In genomic region chr9:65535191-65535722, GRCm38 (mm10) we compare ENCODE assay signal across 10 mouse cellular contexts. TPM values are rescaled to one million over a fixed set of nuclear protein-coding genes. Genes with fewer than 3 reads are reported as not detected.
DNase-seq lines count a peak whose midpoint lies in the region; ATAC-seq lines count a peak whose summit lies in the region.
"Had no signal": no experiment of that assay in that cellular context is flagged by ENCODE, and none has a peak within 500 bp of the region (broad histone marks: within the 10 kb centered on the region; RNA-seq: fewer than 3 reads in every experiment).

No protein-coding gene starts in this region.

- no peaks in the 10 kb centered on the region for H3K9me3 ChIP-seq in liver, embryonic 12.5 days (replicated peaks)
- H3K9me3 ChIP-seq in liver, embryonic 13.5 days (replicated peaks) = no peaks in the 10 kb centered on the region
- H3K9me3 ChIP-seq: embryonic facial prominence, embryonic 13.5 days had no signal

- peaks cover 56% of the 10 kb centered on the region for H3K4me1 ChIP-seq in liver, embryonic 12.5 days
- H3K4me1 ChIP-seq in liver, embryonic 13.5 days (replicated peaks) = peaks cover 73% of the 10 kb centered on the region
- H3K4me1 ChIP-seq: embryonic facial prominence, embryonic 13.5 days had no signal

- no peak overlapping the region for H3K4me2 ChIP-seq in liver, embryonic 12.5 days
- no peak overlapping the region for H3K4me2 ChIP-seq in liver, embryonic 13.5 days
- H3K4me2 ChIP-seq: embryonic facial prominence, embryonic 13.5 days had no signal

- WGBS in liver, embryonic 12.5 days (ENCODE audit: insufficient replicate concordance) = 40% methylated on average over 3 of the region's 3 CpGs
- WGBS in liver, embryonic 13.5 days (ENCODE audit: insufficient replicate concordance) = 30% methylated on average over 3 of the region's 3 CpGs

- 0 out of 2 replicates have a peak, but pooled peaks have one; percentile 13 for ATAC-seq in liver, embryonic 12.5 days
- no peak; the same call in 1 of the 2 replicates for ATAC-seq in liver, embryonic 13.5 days (ENCODE audit: low read depth)
- peak; percentile 89 for ATAC-seq in neutrophil, adult 5-6 weeks (ENCODE audit: extremely low read depth, insufficient number of reproducible peaks, low FRiP score, poor library complexity, severe bottlenecking)

- no peak for DNase-seq in liver
- DNase-seq in liver, embryonic 13.5 days = no peak
- DNase-seq in left cerebral cortex, adult 11 months (ENCODE audit: low spot score) = no peak
- DNase-seq in adrenal gland, adult 8-10 months = no peak
- no peak for DNase-seq in cerebellum, adult 11-12 months
- no peak for DNase-seq in frontal cortex, postnatal 36 days (ENCODE audit: low spot score in 2 of 2)
- DNase-seq: kidney, adult 18-20 months had no signal

- H3K4me3 ChIP-seq in liver, embryonic 12.5 days = no peak overlapping the region
- H3K4me3 ChIP-seq in liver, embryonic 13.5 days (replicated peaks) = no peak overlapping the region
- H3K4me3 ChIP-seq: embryonic facial prominence, embryonic 13.5 days had no signal

- H3K36me3 ChIP-seq in liver, embryonic 12.5 days = no peaks in the 10 kb centered on the region
- no peaks in the 10 kb centered on the region for H3K36me3 ChIP-seq in liver, embryonic 13.5 days
- H3K36me3 ChIP-seq: embryonic facial prominence, embryonic 13.5 days had no signal

- peak overlapping the region; percentile 46 for H3K27ac ChIP-seq in liver, embryonic 12.5 days
- peak overlapping the region; percentile 22 for H3K27ac ChIP-seq in liver, embryonic 13.5 days
- H3K27ac ChIP-seq: embryonic facial prominence, embryonic 13.5 days had no signal

- 0 out of 2 replicates have a peak overlapping the region, but pooled peaks have one; percentile 9 for H3K9ac ChIP-seq in liver, embryonic 12.5 days
- peak overlapping the region; percentile 22; the same call in 1 of the 2 replicates for H3K9ac ChIP-seq in liver, embryonic 13.5 days
- H3K9ac ChIP-seq: embryonic facial prominence, embryonic 13.5 days had no signal

- no peaks in the 10 kb centered on the region for H3K27me3 ChIP-seq in liver, embryonic 12.5 days (replicated peaks)
- no peaks in the 10 kb centered on the region for H3K27me3 ChIP-seq in liver, embryonic 13.5 days
- H3K27me3 ChIP-seq: embryonic facial prominence, embryonic 13.5 days had no signal

RNA-seq across cellular contexts. Expression of gene Ankdd1a, which starts 15.3 kb away (rescaled TPM):
- not detected in 2 replicates for polyA plus RNA-seq in liver, embryonic 12.5 days (2016; fragmentation: Nextera tagmentation; extraction: Ambion mirVana)
- not detected in 2 replicates for polyA plus RNA-seq in liver, embryonic 13.5 days (2015; fragmentation: Nextera tagmentation; extraction: Ambion mirVana)
- total RNA-seq in neutrophil, adult 5-6 weeks (2017) = 0.93 TPM in 1 of 2 replicates, not detected in the other
- total RNA-seq in adrenal gland, adult 8-10 months (2022) = 1 to 10 TPM; 3.5 to 6.0 (median 5.6) TPM
- polyA plus RNA-seq: embryonic facial prominence, embryonic 13.5 days had no signal

RNA-seq across cellular contexts. Expression of gene Plekho2, which starts 44.6 kb away (rescaled TPM):
- 37.2 and 39.1 TPM in 2 replicates for polyA plus RNA-seq in liver, embryonic 12.5 days (2016; fragmentation: Nextera tagmentation; extraction: Ambion mirVana)
- polyA plus RNA-seq in liver, embryonic 13.5 days (2015; fragmentation: Nextera tagmentation; extraction: Ambion mirVana) = 24.2 and 31.6 TPM in 2 replicates
- 103 and 108 TPM in 2 replicates for total RNA-seq in neutrophil, adult 5-6 weeks (2017)
- total RNA-seq in adrenal gland, adult 8-10 months (2022) = 10 to 100 TPM; 52.6 to 84.0 (median 64.7) TPM

RNA-seq across cellular contexts. Expression of gene Pif1, which starts 51.7 kb away (rescaled TPM):
- 16.1 and 17.4 TPM in 2 replicates for polyA plus RNA-seq in liver, embryonic 12.5 days (2016; fragmentation: Nextera tagmentation; extraction: Ambion mirVana)
- 11.0 and 13.8 TPM in 2 replicates for polyA plus RNA-seq in liver, embryonic 13.5 days (2015; fragmentation: Nextera tagmentation; extraction: Ambion mirVana)
- not detected in 2 replicates for total RNA-seq in neutrophil, adult 5-6 weeks (2017)
- total RNA-seq in adrenal gland, adult 8-10 months (2022) = under 1 TPM in 3 of 4 experiments, not detected in 1; 0.06 to 0.49 (median 0.22) TPM
